Mouse (Mus musculus): ENCODE measurements at regions not wholly inside any gene's neighbourhood (a gene's known extent, or its start where the extent isn't known, plus 50 kb on each side); places are given as distances from the start of the nearest gene placed in this dataset.

GRCm38 (mm10) chr1:23163371-23163935 is 61.4 kb upstream of the 4933415F23Rik start:
- no peak overlapping the region for H3K4me3 ChIP-seq (ENCODE audit: insufficient read depth, low read length)
- no peak overlapping the region for H3K27ac ChIP-seq (ENCODE audit: insufficient read depth, low read length)
- TF ChIP-seq CTCF (IDR thresholded peaks at IDR 0.05; ENCODE audit: extremely low read depth, insufficient read depth, low read length) (no peak), POLR2A (IDR thresholded peaks at IDR 0.05; ENCODE audit: extremely low read depth, insufficient read depth, low read length) (no peak)
- H3K4me1 ChIP-seq (ENCODE audit: control insufficient read depth, insufficient read depth, low read length): no peaks in the 10 kb centered on the region

- TF ChIP-seq CTCF (IDR thresholded peaks at IDR 0.05; ENCODE audit: extremely low read depth, insufficient read depth, low read length): no peak
- TF ChIP-seq POLR2A (IDR thresholded peaks at IDR 0.05; ENCODE audit: extremely low read depth, insufficient read depth, low read length): no peak
- no peak overlapping the region for H3K4me3 ChIP-seq (ENCODE audit: insufficient read depth, low read length)
- no peak overlapping the region for H3K27ac ChIP-seq (ENCODE audit: insufficient read depth, low read length)
- H3K4me1 ChIP-seq (ENCODE audit: control insufficient read depth, insufficient read depth, low read length): no peaks in the 10 kb centered on the region
Measured at GRCm38 (mm10) chr1:23162766-23163165, 60.7 kb upstream of the 4933415F23Rik start.
